Comparison of ENCODE assay signal across 25 mouse cellular contexts in the genomic region with DNA sequence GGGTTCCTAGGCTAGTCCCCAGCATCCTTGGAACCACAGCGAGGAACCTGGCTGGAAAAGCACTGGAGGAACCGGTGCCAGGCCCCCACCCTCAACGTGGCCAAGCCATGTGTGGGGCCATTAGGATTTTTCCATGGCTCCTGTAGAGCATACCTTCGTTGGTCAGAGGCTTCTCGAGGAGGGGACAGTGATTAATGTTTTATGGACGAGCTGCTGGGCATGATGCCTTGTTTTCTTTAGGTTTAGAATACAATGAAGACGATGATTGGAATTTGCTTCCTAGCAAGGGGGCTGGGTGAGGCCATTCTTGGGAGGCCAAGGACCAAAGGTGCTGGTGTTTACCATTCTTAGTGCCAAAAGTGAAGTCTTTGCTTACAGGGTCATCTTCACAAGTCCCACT. TPM values are rescaled to one million over a fixed set of nuclear protein-coding genes. Genes with fewer than 3 reads are reported as not detected.
A peak's percentile ranks its signal among the peaks of the same experiment; 100 is the strongest.
DNase-seq lines count a peak whose midpoint lies in the region; ATAC-seq and TF ChIP-seq lines count a peak whose summit lies in the region.
"Had no signal": no experiment of that assay in that cellular context is flagged by ENCODE, and none has a peak within 500 bp of the region (broad histone marks: within the 10 kb centered on the region; RNA-seq: fewer than 3 reads in every experiment).

No protein-coding gene starts in this region.

- H3K9me3 ChIP-seq in liver, postnatal 0 days (ENCODE audit: low read length), result no peaks in the 10 kb centered on the region
- no peaks in the 10 kb centered on the region for H3K9me3 ChIP-seq in liver, embryonic 12.5 days (replicated peaks)
- H3K9me3 ChIP-seq in lung, postnatal 0 days (ENCODE audit: low read length), result no peaks in the 10 kb centered on the region
- H3K9me3 ChIP-seq: G1E had no signal

- no peak overlapping the region for H3K4me3 ChIP-seq in liver, postnatal 0 days (ENCODE audit: low read depth, low read length)
- H3K4me3 ChIP-seq in liver, embryonic 12.5 days, result no peak overlapping the region
- H3K4me3 ChIP-seq in lung, postnatal 0 days (ENCODE audit: low read depth, low read length), result no peak overlapping the region
- H3K4me3 ChIP-seq: embryonic facial prominence, embryonic 13.5 days; gastrocnemius, adult 2 months; hindbrain, embryonic 13.5 days had no signal

- H3K9ac ChIP-seq in liver, postnatal 0 days (replicated peaks), result no peak overlapping the region
- H3K9ac ChIP-seq in liver, embryonic 12.5 days, result no peak overlapping the region
- H3K9ac ChIP-seq in lung, postnatal 0 days (replicated peaks; ENCODE audit: low read depth), result no peak overlapping the region
- H3K9ac ChIP-seq: embryonic facial prominence, embryonic 13.5 days; hindbrain, embryonic 13.5 days had no signal

- peaks cover 12% of the 10 kb centered on the region; the same call in 1 of the 2 replicates for H3K36me3 ChIP-seq in liver, postnatal 0 days (replicated peaks; ENCODE audit: insufficient read depth, low read length)
- peaks cover 9% of the 10 kb centered on the region; the same call in 1 of the 2 replicates for H3K36me3 ChIP-seq in liver, embryonic 12.5 days
- H3K36me3 ChIP-seq in lung, postnatal 0 days (ENCODE audit: insufficient read depth, low read length), result peaks cover under 1% of the 10 kb centered on the region; the same call in 1 of the 2 replicates
- H3K36me3 ChIP-seq: G1E had no signal

- ATAC-seq in liver, postnatal 0 days, result no peak
- ATAC-seq in liver, embryonic 12.5 days, result no peak
- ATAC-seq in lung, postnatal 0 days, result no peak
- ATAC-seq: CD4-positive, CD25-positive, alpha-beta regulatory T cell, adult 4 months; forebrain, embryonic 14.5 days; hindbrain, postnatal 0 days had no signal

- 74% methylated on average over 7 of the region's 7 CpGs for WGBS in liver, postnatal 0 days (ENCODE audit: insufficient replicate concordance)
- WGBS in liver, embryonic 12.5 days (ENCODE audit: insufficient replicate concordance), result 70% methylated on average over 7 of the region's 7 CpGs
- WGBS in lung, postnatal 0 days, result 50% methylated on average over 7 of the region's 7 CpGs

- no peaks in the 10 kb centered on the region for H3K27me3 ChIP-seq in liver, postnatal 0 days (ENCODE audit: insufficient read depth, low read length)
- no peaks in the 10 kb centered on the region for H3K27me3 ChIP-seq in liver, embryonic 12.5 days (replicated peaks)
- H3K27me3 ChIP-seq in lung, postnatal 0 days (replicated peaks; ENCODE audit: insufficient read depth, low read length), result no peaks in the 10 kb centered on the region
- H3K27me3 ChIP-seq: embryonic facial prominence, embryonic 13.5 days had no signal

- TF ChIP-seq EP300 in liver, postnatal 0 days (IDR thresholded peaks at IDR 0.05; ENCODE audit: low read depth), result no peak
- TF ChIP-seq EP300 in lung, postnatal 0 days (IDR thresholded peaks at IDR 0.05), result no peak

- no peak overlapping the region for H3K27ac ChIP-seq in liver, postnatal 0 days (ENCODE audit: low read depth)
- H3K27ac ChIP-seq in liver, embryonic 12.5 days, result no peak overlapping the region
- no peak overlapping the region for H3K27ac ChIP-seq in lung, postnatal 0 days (ENCODE audit: low read length)
- H3K27ac ChIP-seq: embryonic facial prominence, embryonic 13.5 days; gastrocnemius, adult 2 months; hindbrain, embryonic 13.5 days; hindbrain, postnatal 0 days had no signal

- DNase-seq in kidney, adult 18-20 months, result peak; percentile 49
- no peak for DNase-seq in kidney, postnatal 4 days
- peak; percentile 8 for DNase-seq in liver, postnatal 0 days
- DNase-seq in kidney, postnatal 14 days, result peak; percentile 48
- no peak for DNase-seq in layer of hippocampus, adult 8-10 months (ENCODE audit: low spot score in 2 of 2)
- DNase-seq in lung, postnatal 0 days (ENCODE audit: low spot score), result no peak
- DNase-seq: adrenal gland, postnatal 10 days; B cell, adult 2 months; cerebellum, adult 11 months; cerebellum, adult 8-10 months; cerebellum, postnatal 25 days; gastrocnemius, adult 2 months; gastrocnemius, postnatal 25 days; heart, postnatal 10 days had no signal

- no peak for TF ChIP-seq CTCF in liver, postnatal 0 days (IDR thresholded peaks at IDR 0.05; ENCODE audit: low read depth)
- TF ChIP-seq CTCF in lung, postnatal 0 days (IDR thresholded peaks at IDR 0.05), result no peak

- H3K4me1 ChIP-seq in liver, postnatal 0 days (ENCODE audit: insufficient read depth), result peaks cover 10% of the 10 kb centered on the region
- H3K4me1 ChIP-seq in liver, embryonic 12.5 days, result peaks cover 46% of the 10 kb centered on the region
- H3K4me1 ChIP-seq in lung, postnatal 0 days (ENCODE audit: insufficient read depth, low read depth, low read length), result peaks cover 13% of the 10 kb centered on the region
- H3K4me1 ChIP-seq: embryonic facial prominence, embryonic 13.5 days; hindbrain, embryonic 13.5 days had no signal

- no peak overlapping the region for H3K4me2 ChIP-seq in liver, postnatal 0 days (ENCODE audit: low read depth, low read length)
- no peak overlapping the region for H3K4me2 ChIP-seq in liver, embryonic 12.5 days
- no peak overlapping the region for H3K4me2 ChIP-seq in lung, postnatal 0 days (replicated peaks; ENCODE audit: low read depth, low read length)
- H3K4me2 ChIP-seq: embryonic facial prominence, embryonic 13.5 days; hindbrain, embryonic 13.5 days had no signal

RNA-seq across cellular contexts. Expression of a gene that starts 15.5 kb away (rescaled TPM):
- 134 and 135 TPM in 2 replicates for polyA plus RNA-seq in liver, postnatal 0 days (2015; fragmentation: Nextera tagmentation; extraction: Ambion mirVana)
- polyA plus RNA-seq in liver, embryonic 12.5 days (2016; fragmentation: Nextera tagmentation; extraction: Ambion mirVana), result 29.1 and 29.5 TPM in 2 replicates
- 1 to 10 TPM in 2 of 4 experiments, under 1 TPM in 2; 0.19 to 1.3 (median 0.85) TPM for total RNA-seq in layer of hippocampus, adult 8-10 months (2022)
- 514 and 711 TPM in 2 replicates for polyA plus RNA-seq in lung, postnatal 0 days (2015; fragmentation: Nextera tagmentation; extraction: Ambion mirVana)
- polyA plus RNA-seq: CD4-positive, CD25-positive, alpha-beta regulatory T cell, adult 4 months; G1E had no signal

RNA-seq across cellular contexts. Expression of a gene that starts 24.4 kb away (rescaled TPM):
- polyA plus RNA-seq in liver, postnatal 0 days (2015; fragmentation: Nextera tagmentation; extraction: Ambion mirVana), result 0.08 and 0.09 TPM in 2 replicates
- polyA plus RNA-seq in liver, embryonic 12.5 days (2016; fragmentation: Nextera tagmentation; extraction: Ambion mirVana), result not detected in 2 replicates
- total RNA-seq in layer of hippocampus, adult 8-10 months (2022), result not detected
- 0.12 TPM in 1 of 2 replicates, not detected in the other for polyA plus RNA-seq in lung, postnatal 0 days (2015; fragmentation: Nextera tagmentation; extraction: Ambion mirVana)
- total RNA-seq: adrenal gland, postnatal 10 days; adrenal gland, postnatal 4 days; gastrocnemius, adult 2 months; gastrocnemius, postnatal 25 days; heart, postnatal 10 days; hematopoietic stem cell, adult 5-6 weeks; hindbrain, postnatal 0 days had no signal
- polyA plus RNA-seq: brain, embryonic 14.5 days; CD4-positive, CD25-positive, alpha-beta regulatory T cell, adult 4 months; embryonic facial prominence, embryonic 13.5 days; forebrain, embryonic 14.5 days; G1E; heart, embryonic 14.5 days; hindbrain, embryonic 13.5 days; hindbrain, postnatal 0 days had no signal

Comparison
In these comparisons a context has a peak if more than half of its experiments do, and no peak if none do; other contexts are left out.
1. DNase-seq: peak in kidney, adult 18-20 months (single experiment), liver, postnatal 0 days (single experiment) and kidney, postnatal 14 days (single experiment); none in kidney, postnatal 4 days (0 of 2), layer of hippocampus, adult 8-10 months (0 of 2) and lung, postnatal 0 days (single experiment).